Mouse (Mus musculus): ENCODE results near the gene Gpr107. TPM values are rescaled to one million over a fixed set of nuclear protein-coding genes. Genes with fewer than 3 reads are reported as not detected.

The Gpr107 gene
- total RNA-seq (2022), result 10 to 100 TPM; 61.9 to 93.4 (median 75.7) TPM

DNA sequence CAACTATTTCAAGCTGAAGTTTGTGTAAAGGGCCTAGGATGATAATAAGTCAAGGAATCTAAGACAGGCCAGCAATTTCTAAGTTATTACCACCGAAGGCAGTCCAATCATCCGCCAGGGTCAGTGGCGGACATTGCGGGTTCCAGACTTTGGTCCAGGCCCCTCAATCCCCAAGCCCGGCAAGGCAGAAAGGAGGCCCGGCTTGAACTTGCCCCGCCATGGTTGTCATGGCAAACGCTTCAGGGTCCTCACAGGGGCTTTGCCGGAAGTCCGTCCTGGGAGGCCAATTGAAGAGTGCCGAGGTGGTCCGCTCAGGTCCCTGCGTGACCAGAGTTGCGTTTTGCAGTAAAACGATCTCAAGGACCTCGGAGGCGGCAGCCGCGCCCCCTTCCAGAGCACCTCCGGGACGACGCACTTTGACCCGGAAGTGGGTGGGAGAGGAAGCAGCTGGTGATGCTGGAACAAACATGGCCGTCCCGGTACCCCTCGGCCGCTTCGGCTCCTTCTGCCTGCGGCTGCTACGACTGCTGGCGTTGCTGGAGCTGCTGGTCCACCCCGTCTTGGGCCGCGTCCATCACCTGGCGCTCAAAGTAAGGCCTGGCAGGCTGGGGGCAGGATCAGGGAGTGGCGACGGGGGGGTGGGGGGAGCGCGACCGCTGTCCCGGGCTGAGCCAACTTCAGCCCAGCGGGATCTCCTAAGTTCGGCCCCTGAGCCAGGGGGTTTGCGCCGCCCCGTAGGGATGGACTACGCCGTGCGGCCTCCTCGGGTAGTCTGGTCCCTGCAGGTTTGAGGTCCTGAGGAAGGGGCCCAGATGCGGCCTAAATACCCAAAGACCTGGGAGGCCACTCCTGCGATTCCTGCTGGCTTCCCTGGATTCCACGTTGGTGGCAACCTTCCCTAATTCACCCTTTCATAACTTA lies at the start of gene Gpr107:
TSS of gene Gpr107 (plus strand) at position 425 of the 921 bp plus-strand sequence.
- DNase-seq, result peak; percentile 80

DNA sequence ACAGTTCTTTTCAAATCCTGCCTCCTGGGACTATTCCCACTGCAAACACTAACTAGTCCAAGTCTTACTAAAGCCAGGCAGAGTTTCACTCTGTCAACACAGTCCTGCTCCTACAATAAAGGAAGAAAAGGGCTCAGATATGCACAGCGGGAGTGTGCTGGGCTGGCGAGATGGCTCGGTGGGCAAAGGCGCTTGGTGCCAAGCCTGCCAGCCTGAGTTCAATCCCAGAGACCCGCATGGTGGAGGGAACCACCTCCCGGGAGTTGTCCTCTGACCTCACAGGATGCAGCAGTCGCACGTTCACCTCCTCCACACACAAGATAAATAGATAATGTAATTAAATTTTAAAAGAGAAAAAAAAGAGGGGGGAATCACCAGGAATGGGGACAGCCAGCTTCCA lies 48.8 kb upstream of the Gpr107 start:
- DNase-seq, result no peak

DNA sequence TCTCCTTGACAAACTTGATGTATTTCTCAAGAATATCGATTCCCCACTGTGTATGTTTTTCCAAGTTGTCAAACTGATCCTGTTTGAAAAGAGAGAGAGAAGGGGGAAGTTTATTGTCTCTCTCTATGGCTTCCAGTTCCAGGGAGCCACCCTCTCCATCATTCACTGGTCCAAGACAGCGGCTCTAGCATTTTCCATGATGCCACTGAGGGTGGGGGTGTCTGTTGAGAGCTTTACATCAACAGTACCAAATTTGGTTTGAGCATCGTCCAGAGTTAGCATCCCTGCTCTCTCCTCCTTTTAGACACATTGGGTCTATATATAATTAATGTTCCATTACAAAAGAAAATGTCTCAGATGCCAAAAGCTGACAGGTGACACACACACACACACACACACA lies 46.8 kb upstream of the Gpr107 start:
- DNase-seq, result no peak

DNA sequence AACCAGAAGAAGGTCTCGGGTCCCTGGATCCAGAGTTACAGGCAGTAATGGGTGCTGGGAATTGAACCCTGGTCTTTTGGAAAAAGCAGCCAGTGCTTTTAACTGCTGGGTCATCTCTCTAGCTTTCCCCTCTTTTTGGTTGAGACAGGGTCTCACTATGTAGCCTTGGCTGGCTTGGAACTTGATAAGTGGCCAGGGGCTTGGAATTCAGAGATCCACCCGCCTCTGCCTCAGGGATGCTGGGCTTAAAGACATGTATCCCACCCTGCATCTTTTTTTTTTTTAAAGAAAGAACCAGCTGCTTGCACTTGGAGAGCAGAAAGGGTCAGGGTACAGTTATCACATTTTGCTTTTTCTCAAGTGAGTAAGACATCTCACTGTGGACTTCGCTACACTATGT lies 46.1 kb upstream of the Gpr107 start:
- DNase-seq, result no peak

DNA sequence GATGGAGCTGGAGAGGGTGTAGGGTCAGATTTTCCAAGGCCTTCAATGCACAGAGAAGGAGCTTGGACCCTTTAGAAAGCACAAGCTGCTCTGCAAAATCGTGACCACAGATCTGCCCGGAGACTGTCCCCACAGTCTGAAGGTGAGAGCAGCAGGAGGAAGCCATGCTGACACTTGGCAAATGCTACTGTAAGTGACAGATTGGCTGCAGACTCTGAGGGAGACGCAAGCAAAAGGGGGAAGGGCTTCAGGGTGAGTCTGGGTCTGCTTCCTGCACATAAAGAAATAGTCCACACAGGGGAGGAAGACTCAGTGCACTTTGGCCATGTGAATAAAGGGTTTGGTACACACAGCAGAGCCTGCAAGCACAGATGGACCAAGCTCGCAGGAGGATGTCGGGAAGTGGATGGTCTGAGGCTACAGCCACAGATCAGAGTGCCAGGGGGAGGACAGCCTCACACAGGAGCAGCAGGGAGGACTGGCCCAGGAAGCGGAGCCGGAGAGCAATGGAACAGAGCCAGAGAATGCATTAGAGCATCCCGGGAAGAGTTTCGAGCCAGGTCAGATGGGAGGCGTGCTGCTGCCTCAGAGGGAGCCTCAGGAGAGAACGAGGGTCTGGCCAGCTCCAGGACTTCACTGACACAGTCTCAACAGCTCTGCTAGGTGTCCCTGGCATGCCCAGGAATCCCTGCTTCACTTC lies 45.3 kb upstream of the Gpr107 start:
- DNase-seq, result no peak

DNA sequence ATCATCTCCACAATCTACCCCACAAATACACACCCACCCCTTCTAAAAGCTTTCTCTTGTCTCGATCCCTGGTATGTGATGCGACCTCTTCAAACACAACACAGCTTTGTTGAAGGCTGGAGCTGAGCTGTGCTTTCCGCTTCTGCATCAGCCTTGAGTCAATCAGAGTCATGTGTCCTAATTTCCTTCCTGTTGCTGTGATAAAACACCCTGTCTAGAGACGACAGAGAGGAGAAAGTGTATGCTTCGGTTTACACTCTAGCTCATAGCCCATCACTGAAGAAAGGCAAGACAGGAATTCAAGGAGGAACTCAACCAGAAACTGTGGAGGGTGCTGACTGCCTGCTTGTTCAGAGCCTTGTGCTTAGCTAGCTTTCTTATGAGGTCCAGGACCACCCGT lies 43.9 kb upstream of the Gpr107 start:
- DNase-seq, result no peak

DNA sequence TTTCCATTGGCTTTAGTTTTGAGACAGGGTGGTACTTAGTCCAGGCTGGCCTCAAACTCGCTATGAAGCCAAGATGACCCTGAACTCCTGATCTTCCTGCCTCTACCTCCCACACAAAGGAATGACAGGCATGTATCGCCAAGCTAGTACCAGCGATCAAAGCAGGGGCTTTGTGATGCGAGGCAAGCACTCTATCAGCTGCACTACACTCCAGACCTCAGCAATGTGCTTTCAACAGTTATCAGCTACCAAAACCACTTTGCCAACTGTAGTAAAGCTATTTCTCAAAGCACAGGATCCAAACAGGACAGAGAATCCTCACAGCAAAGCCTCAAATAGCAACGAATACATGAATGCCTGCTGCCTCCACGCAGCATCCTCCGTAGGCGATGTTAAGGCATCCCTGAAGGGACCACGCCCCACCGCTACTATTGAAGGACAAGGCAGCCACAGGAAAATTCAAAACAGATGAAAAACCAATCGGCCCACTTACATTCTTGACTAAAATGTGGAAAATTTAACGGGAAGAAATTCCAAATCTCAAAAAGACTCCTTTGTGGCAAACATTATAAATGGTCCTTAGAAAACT lies 42.1 kb upstream of the Gpr107 start:
- no peak for DNase-seq

DNA sequence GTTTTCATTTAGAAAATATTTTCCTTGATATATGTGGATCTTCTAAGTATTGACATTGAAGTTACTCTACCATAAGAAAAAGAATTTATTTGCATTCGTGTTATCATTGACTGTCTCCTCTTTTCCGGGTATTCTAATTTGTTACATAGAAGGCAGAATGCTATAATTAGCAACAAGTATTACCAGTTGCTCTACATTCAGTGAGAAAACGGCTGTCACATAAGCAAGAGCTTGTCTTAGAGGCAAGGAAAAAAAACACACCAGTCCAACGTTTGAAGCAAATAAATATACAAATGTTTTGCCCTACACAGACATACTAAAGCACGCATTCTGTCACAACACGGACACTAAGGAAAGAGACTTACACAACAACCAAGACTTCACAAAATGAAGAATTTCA lies 40.4 kb upstream of the Gpr107 start:
- no peak for DNase-seq

DNA sequence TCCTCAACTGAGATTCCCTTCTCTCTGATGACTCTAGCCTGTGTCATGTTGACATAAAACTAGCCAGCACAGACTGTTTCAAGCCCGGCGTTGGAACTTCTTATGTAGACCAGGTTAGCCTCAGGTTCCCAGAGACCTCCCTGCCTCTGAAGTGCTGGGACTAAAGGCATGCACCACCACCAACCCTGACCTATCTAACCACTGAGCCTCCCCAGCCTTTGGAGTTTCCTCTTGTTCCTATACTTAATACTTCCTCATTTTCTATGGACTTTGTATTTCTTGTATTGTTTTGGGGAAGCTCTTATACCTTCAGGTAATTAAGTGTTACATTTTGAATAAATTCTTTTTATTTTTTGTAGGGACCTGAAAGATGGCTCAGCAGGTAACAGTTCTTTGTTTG lies 37.9 kb upstream of the Gpr107 start:
- no peak for DNase-seq

DNA sequence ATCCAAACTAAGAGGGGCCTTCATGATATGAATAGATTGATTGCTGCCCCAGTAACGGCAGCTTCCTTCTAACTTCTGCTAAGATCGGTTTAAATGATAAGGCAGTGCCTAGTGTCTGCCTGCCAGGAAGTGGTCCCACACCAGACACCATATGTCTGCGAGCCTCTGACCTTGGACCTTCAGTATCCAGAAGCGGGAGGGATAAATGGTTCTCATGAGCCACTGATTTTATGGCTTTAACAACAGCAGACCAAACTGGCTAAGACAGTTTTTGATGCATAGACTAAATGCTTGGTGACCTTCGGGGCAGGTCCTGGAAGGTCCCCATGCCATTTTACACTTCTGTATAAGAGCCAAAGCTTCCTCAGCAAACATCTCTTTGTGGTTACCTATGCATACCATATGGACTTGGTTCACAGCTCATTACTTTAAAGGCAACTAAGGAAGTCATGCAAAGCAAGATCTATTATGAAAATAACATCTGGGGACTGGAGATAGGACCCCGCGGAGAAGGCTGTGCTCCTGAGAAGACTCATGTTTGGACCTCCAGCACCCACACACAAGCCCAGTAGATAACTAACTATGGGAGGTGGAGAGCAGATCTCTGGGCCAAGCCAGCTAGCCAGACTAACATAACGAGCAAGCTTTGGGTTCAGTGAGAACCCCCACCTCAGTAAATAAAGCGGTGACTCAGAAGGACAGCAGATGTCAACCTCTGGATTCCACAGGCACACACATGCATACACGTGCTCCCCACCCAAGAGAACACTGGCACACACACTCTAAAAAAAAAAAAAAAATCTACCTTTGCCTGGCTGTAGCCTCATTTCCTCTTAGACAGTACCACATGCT lies 36.8 kb upstream of the Gpr107 start:
- DNase-seq, result no peak

DNA sequence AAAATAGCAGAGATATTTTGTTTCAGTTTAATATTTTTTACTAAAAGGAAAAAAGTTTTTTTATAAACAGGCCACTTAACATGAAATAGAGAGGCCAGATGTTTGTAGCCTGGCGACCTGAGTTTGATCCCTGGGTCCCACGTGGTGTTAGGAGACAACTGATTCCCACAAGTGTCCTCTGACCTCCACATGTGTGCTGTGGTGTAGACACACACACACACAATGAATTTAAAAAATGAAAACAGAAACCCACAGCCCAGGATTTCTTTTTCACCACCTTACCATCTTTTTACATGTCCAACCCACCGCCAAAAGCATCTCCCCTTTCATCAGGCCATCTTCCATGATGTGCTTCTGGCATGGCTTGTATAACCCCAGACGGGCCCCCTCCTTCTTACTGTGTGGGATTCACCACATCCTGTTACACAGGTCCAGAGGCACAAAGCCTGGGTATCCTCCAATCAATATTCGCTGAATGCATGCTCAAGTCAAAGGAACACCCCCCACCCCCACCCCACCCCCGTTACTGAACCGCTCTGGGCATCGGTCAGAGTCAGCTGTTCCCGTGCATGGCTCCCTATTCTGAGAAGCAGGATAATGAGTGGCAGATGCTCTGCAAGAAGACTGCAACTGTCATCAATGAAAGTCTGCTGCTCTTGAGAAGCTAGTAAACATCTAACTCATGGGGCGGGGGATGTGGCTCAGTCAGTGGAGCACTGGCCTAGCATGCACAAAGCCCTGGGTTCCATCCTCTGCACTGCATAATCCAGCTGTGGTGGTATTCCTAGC lies 36.0 kb upstream of the Gpr107 start:
- DNase-seq, result no peak

DNA sequence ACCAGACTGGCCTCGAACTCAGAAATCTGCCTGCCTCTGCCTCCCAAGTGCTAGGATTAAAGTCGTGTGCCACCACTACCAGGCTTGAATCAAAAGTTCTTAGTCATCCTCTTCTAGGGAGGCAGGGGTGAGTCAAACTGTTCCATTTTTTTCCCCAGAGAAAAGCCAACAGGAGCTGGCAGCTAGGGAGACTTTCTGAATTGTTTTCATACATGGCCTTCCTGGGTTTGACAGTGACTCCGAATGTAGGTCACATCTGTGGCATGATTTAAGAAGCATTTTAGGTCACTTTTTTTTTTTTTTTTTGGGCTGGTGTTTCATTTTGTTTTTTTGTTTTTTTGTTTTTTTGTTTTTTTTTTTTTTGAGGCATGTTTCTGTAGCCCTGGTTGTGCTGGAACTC lies 33.9 kb upstream of the Gpr107 start:
- DNase-seq, result no peak

DNA sequence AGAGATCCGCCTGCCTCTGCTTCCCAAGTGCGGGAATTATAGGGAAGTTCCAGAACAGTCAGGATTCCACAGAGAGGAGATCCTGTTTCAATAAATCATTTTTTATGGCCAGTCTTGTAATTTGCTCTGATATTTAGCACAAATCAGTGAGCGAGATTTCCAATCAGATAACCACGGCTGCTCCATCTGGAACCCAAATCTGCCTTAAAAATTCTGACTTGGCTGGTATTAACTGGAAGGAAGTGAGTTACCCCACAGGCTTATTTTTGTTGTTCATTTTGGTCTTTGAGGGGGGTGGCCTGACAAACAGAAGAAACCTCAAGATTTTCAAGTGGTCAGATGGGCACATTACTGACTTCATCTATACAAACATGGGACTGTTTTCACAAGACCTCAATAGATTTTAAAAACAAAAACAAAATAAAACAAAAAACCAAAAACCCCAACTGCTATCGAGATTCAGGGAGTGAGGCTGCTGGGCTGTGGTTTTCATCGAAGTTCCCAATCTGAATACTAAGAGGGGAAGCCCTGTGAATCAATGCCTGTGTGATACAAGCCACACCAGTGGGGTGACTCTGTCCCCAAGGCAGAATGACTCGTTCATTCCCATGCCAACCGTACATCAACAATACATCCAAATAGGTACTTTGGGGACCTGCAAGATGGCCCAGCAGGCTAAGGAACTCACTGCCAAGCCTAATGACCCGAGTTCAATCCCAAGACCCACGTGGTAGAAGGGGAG lies 33.3 kb upstream of the Gpr107 start:
- DNase-seq, result no peak

DNA sequence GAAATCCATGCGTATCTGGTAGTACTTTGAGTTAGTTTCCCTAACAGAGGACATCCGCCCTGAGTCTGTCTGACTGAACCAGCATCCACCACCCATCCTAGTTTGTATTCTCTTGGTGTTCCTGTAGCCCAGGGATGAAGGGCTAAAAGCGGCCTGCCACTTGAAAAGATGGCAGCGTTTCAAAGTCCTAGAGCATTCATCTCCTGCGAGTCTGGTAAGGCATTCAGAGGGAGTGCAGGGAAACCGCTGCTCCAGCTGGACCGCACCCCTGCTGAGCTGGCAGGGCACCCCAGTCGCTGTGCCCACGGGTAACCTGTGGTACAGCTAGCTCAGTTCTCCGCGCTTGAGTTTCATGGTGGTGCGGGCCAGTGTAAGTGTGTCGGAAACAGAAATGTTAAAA lies 32.3 kb upstream of the Gpr107 start:
- DNase-seq, result no peak

DNA sequence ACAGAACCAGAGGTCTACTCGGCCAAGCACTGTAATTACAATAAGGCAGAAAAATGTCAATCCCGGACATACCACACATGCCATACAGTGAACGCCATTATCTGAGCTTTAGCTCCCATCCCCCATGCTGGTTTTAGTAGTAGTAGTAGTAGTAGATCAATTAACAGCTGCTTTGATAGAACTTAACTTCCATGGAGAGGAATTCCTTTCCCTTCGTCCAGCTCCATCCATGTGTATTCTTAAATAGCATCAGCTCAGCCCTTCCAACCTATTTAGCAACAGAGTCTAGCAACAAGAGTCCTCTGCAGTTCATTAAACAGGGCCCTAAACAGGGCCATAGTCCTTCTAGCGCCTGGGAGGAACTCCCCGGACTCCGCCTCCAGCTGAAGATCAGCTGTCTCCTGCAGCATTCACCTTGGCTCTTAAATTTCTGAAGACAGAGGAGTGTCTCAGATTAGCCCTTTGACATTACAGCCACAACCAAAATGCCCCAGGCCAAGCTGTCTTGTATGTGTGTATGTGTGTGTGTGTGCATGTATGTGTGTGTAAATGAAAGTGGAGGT lies 30.9 kb upstream of the Gpr107 start:
- no peak for DNase-seq

DNA sequence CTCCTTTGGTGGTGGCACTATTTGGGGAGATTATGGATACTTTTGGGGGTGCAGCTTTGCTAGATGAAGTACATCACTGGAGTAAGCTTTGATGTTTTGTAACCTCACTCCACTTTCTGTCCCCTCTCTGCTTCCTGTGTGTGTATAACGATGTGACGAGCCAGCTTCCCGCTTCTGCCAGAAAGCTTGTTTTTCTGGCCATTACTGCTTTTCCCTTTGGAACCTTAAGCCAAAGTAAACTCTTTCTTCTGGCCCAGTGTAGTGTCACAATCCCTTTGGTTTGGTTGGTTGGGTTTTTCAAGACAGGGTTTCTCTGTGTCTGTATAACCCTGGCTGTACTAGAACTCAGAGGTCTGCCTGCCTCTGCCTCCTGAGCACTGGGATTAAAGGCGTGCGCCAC lies 29.3 kb upstream of the Gpr107 start:
- no peak for DNase-seq

DNA sequence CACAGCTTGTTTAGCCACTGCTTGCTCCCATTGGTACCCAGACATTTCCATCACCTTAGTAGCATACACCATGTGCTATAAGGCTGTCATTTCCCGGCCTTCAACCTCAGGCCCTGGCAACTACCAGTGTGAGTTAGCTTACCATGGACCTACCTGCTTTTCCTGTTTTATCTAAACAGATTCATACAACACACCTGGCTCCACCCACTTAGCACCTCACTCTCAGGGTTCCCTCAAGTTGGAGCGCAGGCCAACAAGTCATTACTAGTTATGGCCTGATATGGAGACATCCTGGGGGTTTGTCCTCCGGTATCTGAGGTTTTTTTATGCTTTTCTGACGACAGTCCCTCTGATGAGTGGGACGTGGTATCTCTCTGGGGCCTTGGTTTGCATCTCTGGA lies 28.6 kb upstream of the Gpr107 start:
- no peak for DNase-seq

DNA sequence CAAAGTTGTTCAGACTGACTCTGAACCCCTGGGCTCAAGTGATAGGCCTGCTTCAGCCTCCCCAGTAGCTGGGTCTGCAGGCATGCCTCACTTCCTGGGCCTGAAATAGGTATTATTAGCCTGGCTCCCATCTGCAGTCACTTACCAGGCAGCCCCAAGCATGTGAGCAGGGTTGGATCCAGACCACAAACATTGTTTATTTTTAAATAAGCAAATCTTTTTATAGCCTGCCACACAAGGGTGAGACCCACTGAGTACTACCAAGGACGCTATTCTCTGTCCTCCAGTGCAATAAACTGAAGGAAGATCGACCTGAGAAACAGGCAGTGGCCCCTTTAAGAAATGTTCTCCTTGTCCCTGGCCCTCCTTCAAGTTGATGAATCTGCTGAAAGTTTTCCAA lies 27.4 kb upstream of the Gpr107 start:
- no peak for DNase-seq

DNA sequence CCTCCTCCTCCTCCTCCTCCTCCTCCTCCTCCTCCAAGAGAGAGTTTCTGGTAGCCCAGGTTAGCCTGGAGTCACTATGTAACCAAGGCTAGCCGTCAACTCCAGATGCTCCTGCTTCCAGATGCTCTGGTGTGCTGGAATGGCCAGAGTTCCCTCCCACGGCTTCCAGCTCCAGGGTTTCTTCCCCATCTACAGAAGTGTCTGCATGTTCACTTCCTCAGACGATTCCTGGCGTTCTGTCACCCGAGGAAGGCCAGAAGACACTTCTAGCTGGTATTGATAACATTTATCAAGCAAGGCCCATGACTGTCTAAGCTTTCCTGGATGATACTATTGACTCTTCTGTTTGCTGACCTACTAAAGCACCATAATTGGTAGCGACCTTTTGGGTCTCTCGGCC lies 27.0 kb upstream of the Gpr107 start:
- DNase-seq, result no peak

DNA sequence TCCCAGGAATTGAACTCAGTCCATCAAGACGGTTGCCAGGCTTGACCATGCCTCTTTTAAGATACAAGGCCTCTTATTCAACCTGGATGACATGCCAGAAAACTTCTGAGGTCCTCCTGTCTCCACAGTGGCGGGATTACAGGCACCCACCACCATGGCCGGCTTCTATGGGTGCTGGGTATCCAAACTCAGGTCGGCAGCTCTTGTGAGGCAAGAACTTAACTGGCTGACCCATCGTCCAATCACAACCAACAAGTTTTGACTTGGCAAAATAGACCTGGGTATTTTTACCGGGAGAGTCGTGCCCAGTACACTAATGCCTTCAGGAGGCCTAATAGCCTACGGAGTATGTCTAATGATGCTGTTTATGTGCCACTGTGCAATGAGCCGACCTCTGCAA lies 26.1 kb upstream of the Gpr107 start:
- DNase-seq, result no peak

DNA sequence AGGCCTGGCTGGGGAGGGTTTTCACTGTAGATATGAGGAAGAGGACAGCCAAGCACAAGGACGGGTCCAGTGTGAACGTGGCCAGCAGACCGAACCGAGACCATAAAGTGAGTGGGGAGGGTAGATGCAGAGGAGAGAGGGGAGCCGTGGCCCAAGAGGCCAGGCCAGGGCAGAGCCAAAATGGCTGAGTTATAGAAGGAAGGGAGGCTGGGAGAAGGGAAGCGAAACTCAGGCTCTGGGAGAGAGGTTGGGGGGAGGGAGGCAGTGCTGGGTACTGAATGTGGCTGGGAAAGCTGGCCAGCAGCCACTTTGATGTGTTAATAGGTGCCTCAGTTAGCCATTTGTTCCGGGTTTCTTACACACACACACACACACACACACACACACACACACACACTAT lies 24.9 kb upstream of the Gpr107 start:
- no peak for DNase-seq

Measured in adrenal gland, adult 8-10 months (tissue).